Mouse (Mus musculus): ENCODE results near the gene Rps19bp1.
A peak's percentile ranks its signal among the peaks of the same experiment; 100 is the strongest.

Rps19bp1 gene

GRCm38 (mm10) chr15:80256656-80257601 lies 7.2 kb downstream of the Rps19bp1 start:
- peak; percentile 41 for DNase-seq (ENCODE audit: low read depth, low spot score)

GRCm38 (mm10) chr15:80256242-80256641 lies 7.9 kb downstream of the Rps19bp1 start:
- no peak for DNase-seq (ENCODE audit: low read depth, low spot score)

- peak; percentile 92 for DNase-seq (ENCODE audit: low read depth, low spot score)
These were observed 8.4 kb downstream of the Rps19bp1 start for GRCm38 (mm10) chr15:80255646-80256121.

GRCm38 (mm10) chr15:80254847-80255645 lies 9.1 kb downstream of the Rps19bp1 start, which contains the start of gene Atf4:
Gene Atf4, plus strand, starts transcription at chr15:80255184.
- peak; percentile 100 for DNase-seq (ENCODE audit: low read depth, low spot score)

- DNase-seq (ENCODE audit: low read depth, low spot score), result no peak
These were observed 9.9 kb downstream of the Rps19bp1 start for GRCm38 (mm10) chr15:80254207-80254606.

DNA sequence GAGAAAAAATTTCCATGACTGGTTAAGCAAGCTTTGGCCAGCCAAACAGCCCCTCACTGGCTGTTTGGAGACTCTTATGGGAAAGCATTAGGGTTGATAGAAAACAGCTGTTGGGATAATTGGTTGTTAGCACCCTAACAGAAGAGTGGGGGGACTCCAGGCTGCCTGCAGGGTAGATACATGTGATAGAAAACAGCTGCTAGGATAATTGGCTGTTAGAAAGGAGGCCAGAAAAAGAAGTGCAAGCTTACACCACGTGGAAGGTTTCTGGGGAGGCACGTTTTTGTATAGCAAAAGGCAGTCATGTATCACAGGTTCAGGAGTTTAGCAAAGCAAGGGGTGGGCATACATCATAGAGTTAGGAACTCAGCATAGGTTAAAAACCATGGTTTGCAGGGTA lies 10.6 kb downstream of the Rps19bp1 start:
- DNase-seq (ENCODE audit: low read depth, low spot score), result no peak

DNA sequence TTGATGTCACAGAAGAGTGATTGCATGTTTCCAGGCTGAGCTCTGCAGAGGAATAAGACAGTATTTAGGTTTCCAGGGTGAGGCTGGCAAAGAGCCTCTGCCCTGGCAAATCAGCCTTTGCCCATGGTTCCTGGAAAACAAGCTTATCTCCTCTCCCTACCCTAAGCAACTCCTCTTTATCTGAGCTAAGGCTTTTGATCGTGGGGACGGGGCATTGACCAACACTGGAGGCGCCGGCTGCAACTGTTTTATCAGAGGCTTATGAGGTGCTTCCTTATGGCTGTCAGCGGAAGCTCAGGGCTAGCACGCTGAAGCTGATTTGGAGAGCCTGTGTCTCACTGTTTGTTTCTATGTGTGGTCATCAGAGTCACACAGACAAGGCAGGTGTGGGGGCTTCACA lies 13.5 kb downstream of the Rps19bp1 start:
- no peak for DNase-seq (ENCODE audit: low read depth, low spot score)

- DNase-seq (ENCODE audit: low read depth, low spot score), result no peak
These were observed 14.4 kb downstream of the Rps19bp1 start for GRCm38 (mm10) chr15:80249672-80250071.

- no peak for DNase-seq (ENCODE audit: low read depth, low spot score)
These were observed 15.5 kb downstream of the Rps19bp1 start for GRCm38 (mm10) chr15:80248596-80248995.

- DNase-seq (ENCODE audit: low read depth, low spot score), result no peak
These were observed 16.0 kb downstream of the Rps19bp1 start for GRCm38 (mm10) chr15:80248135-80248534.

- no peak for DNase-seq (ENCODE audit: low read depth, low spot score)
These were observed 28.6 kb downstream of the Rps19bp1 start, which contains the start of gene AC140267.1 for GRCm38 (mm10) chr15:80235535-80235934. Gene AC140267.1, plus strand, starts transcription at chr15:80235835.

- DNase-seq (ENCODE audit: low read depth, low spot score), result peak; percentile 100
These were observed 30.2 kb downstream of the Rps19bp1 start, which contains the start of gene Mief1 for GRCm38 (mm10) chr15:80233733-80234509. Gene Mief1, plus strand, starts transcription at chr15:80234018.

DNA sequence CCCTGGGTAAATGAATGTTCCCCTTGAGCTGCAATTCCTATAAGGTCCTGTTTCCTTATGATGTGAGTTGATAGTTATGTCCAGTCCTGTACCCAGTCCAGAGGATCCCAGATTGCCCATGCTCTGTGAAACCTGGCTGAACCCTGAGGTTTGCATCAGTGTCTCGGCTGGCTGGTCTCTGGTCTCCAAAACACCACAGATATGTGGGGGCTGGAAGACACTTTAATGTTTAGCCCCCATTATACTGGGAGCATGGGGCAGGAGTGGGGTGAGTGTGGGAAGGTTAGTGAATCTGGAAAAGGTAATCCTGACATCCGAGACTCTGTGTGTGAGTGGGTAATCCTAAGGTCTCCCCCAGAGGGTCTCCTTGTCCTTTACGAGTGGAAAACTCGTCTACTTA lies 31.1 kb downstream of the Rps19bp1 start:
- no peak for DNase-seq (ENCODE audit: low read depth, low spot score)

DNA sequence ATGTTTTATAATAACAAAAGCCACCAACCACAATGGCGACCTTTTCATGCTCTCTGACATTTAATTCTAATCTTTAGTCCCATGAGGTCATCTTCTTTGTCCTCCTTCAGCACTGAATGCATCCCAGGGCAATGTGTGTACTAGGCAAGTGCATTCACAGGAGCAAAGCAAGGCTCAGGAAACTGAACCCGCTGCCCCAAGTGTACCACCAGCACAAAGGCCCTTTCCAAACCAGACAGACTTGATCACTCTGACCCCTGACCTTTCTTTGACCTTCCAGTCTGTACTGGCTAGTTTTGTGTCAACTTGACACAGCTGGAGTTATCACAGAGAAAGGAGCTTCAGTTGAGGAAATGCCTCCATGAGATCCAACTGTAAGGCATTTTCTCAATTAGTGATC lies 31.8 kb downstream of the Rps19bp1 start:
- DNase-seq (ENCODE audit: low read depth, low spot score), result no peak

GRCm38 (mm10) chr15:80228071-80228800 lies 35.9 kb downstream of the Rps19bp1 start:
- peak; percentile 58 for DNase-seq (ENCODE audit: low read depth, low spot score)

DNA sequence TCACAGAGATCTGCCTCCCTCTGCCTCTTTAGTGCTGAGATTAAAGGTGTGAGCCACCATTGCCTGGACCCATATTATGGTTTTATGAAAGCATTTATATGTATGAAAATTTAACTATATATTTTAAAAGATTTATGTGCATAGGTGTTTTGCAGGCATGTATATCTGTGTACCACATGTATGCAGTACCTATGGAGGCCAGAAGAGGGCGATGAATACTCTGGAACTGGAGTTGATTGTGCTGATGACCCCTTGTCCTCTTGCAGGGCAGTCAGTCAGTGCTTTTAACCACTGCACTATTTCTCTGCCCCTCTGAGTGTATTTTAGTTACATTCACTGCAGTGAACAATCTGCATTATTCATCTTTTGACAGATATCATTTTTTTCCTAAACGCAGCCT lies 38.3 kb downstream of the Rps19bp1 start:
- peak; percentile 85 for DNase-seq (ENCODE audit: low read depth, low spot score)

- DNase-seq (ENCODE audit: low read depth, low spot score), result peak; percentile 92
These were observed 38.9 kb downstream of the Rps19bp1 start for GRCm38 (mm10) chr15:80225208-80225607.

- DNase-seq (ENCODE audit: low read depth, low spot score), result no peak
These were observed 40.4 kb downstream of the Rps19bp1 start for GRCm38 (mm10) chr15:80223751-80224150.

DNA sequence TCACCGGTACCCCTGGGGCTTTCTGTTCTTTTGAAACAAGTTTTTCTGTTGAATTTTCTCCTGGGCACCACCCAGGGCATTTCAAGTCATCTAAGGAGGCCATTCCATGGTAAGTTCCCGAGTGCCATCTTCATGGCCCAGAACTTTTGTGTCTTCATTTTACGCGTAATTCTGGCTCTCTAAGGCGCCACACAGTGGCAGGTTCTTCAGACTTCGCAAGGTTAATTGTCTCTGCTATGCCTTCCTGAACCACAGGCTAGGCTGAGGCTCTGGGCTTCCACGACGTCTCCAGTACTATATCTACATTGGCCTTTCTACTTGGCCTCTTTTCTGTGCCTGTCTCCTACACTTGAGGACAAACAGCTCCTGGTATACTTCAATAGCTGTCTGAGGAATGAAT lies 43.1 kb downstream of the Rps19bp1 start:
- peak; percentile 69 for DNase-seq (ENCODE audit: low read depth, low spot score)
